Mouse (Mus musculus) embryonic fibroblast, embryonic 13.5 days (primary cell): ENCODE data around the gene Rps8.

Experiments used
- CTCF ChIP-seq: IDR thresholded peaks from 2 replicates; pipeline ENCODE4 v1.5.1; 2011; ENCODE audit warnings: mild to moderate bottlenecking, control low read depth, low read length, moderate library complexity, borderline replicate concordance; ENCODE audit not compliant: insufficient read depth
- POLR2A ChIP-seq: IDR thresholded peaks from 2 replicates; pipeline ENCODE4 v1.6.1; 2011; ENCODE audit warnings: low read depth, mild to moderate bottlenecking, control low read depth, low read length, moderate library complexity

GRCm38 (mm10) chr4:117161183-117161582, 5.1 kb upstream of the Rps8 start:
- TF ChIP-seq CTCF (no peak), POLR2A (no peak)
